Mouse (Mus musculus) mouse embryonic stem cell (cell line): ENCODE results near the gene Dcpp1.
"Not testable (repeated sequence)": the region's sequence is repeated elsewhere in the genome, so short reads cannot be mapped to it uniquely, and the experiment has no call there.

Experiments used
- in situ Hi-C, 2 experiments: fragments of 300-500 bp; cut with MboI; formaldehyde crosslinking; loops; 1 replicate in 1 of 2; 3 replicates in 1 of 2; pipeline ENCODE4 v1.14.3; 2019 to 2020; ENCODE audit warnings: low sequenced_read_pairs in 2 of 2, low pct_unique_long_range_greater_than_20kb in 1 of 2, mixed read lengths in 1 of 2; ENCODE audit not compliant: unreplicated experiment in 1 of 2

Dcpp1 gene

DNA sequence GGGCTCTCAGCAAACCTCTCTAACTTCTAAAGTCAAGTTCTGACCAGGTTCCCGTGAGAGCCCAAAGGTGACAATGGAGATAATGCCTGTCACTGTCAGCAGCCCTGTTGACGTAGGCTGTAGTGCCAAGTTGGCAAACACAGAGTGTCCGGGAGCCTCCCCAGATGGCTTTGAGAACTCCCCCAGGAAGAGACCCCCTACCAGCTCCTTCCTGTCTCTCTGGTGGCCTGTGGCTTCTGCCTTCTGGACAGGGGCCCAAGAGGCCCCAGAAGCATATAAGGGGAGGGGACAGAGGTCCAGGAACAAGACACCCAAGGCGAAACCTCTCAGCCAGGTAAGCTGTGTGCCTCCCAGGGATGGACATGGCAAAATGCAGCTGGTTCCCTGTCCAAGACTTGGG is at the start of gene Dcpp1, which contains the start of gene Dcpp2:
Dcpp1 (plus strand) TSS at position 301 of the 400 bp plus-strand sequence.
Dcpp2 (plus strand) TSS at position 305 of the 400 bp plus-strand sequence.
- in situ Hi-C loops, result not testable (repeated sequence)

DNA sequence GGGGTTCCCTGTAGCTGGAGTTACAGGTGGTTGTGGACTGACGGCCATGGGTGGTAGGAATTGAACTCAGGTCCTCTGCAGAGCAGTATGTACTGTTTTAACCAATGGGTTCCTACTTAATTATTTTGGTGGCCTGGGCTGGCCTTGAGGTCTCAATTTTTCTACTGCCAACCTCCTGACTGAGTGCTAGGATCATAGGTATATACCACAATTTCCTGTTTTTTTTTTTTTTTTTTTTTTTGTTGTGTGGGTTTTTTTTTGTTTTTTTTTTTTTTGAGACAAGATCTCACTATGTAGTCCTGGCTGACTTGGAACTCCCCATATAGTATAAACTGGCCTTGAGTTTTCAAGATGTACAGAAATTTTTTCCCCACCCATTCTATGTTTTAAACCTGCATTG is 49.5 kb upstream of the Dcpp1 start:
- in situ Hi-C loops, result no loop called here

DNA sequence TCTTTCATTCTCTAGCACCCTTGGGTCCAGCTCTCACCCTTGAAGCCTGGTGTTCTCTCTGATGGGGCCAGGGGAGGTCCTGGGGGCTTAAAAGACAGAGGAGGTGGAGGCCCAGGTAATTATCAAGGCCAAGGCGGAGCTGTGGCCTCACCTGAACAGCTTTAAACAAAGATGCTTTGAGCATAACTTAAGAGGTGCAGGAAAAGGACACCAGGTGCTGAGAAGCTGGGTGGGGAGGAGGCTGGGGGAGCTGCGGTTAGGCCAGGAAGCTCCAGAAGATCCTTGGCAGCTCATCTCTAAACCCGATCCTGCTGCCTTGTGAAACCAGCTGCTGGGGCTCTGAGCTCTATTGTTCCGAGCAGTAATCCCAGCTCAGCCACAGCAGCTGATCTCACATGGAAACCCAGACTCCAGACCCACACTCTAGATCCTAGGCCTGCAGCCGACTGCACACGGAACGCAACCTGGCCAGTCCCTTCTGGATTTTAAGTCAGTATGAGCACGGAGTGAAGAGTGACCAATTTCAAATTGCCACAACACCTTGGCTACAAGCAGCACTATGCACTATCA is 44.6 kb upstream of the Dcpp1 start, which contains the start of gene Prss33:
Prss33 (minus strand) TSS at position 51 of the 570 bp plus-strand sequence.
- in situ Hi-C loops, result loop anchor here in 1 of 2 experiments (5.0 kb wide), 1 partner anchor 54 kb away; no protein-coding TSS in a partner anchor

DNA sequence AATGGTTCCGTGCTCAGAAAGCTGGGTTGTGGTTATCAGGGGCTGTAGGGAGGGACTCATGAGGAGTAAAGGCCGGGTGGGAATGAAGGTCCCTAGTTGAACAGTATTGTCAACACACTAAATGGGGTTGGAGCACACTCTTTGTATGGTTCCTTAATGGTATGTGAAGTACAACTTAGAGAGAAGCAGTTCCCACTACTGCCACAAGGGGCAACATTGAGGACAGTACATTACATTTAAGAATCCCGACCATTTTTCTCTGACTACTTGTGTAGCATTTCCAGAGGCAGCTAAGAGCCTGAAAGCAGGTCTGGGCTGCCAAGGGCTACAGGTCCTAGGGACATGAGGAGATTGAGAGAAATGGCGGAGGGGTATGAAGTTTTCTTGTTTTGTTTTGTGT is 39.5 kb upstream of the Dcpp1 start:
- in situ Hi-C loops, result no loop called here

DNA sequence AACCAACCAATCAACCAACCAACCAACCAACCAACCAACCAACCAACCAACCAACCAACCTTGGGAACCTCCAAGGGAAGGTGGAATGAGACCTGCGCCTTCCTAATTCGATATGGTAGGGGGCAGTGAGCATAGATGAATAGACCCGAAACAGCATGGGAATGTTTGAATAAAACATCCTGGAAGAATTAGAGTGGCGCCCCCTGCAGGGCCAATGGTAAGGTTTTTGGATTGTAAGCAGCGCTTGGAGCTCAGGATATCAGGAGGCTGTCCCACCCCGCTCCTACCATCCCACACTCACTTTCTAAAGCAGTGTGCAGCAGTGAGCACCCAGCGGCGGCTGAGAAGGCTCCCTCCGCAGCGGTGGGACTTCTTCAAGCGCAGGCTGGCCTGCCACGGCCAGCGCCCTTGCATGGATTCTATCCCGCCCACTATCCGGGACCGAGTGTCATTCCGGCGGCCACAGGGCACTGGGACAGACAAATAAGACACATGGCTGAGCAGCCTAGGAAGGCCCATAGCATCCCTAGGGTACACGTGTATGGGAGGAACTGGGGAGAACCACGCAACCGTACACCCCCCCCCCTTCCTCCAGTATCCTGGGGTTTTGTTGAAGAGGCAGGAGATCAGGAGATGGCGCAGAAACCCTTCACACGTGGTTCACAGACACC is 37.4 kb upstream of the Dcpp1 start:
- in situ Hi-C loops, result no loop called here

DNA sequence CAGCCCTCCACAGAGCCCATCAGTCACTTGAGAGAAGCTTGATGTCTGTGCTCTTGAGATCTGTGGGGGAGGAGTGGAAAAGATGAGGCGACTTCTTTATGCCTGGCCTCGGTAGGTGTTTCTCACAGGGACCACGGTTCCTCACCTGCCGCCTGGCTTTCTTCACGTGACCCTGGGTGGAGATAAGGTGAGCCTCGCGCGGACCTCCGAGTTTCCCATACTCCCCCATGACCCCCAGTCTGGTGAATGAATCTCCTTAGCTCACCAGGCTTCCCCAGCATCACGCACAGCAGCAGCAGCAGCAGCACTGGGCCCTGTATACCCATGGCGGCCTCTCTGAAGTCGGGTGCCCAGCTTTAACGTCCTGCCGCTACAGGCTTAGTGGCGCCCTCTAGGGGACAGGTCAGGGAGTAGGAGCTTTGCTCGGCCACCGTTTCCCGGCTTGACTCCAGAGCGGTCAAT is 36.8 kb upstream of the Dcpp1 start, which contains the start of the genes Prss32 and Prss41:
Prss32 (plus strand) TSS at position 44 of the 462 bp plus-strand sequence.
Prss41 (minus strand) TSS at position 361 of the 462 bp plus-strand sequence.
- in situ Hi-C loops, result no loop called here

DNA sequence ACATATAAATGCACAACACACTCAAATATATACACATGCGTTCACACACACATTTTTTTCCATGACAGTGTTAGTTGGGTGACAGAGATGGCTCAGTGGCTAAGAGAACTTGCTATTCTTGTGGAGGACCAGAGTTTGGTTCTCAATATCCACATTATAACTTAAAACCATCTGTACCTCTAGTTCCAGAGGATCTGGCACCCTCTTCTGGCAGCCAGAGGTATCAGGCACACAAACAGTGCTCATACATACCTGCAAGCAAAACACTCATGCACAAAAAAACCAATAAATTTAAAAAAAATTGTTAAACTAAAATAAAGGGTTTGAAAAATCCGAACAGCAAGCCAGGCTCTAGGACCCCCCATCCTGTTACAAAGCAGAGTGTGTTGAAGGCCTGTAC is 30.6 kb upstream of the Dcpp1 start:
- in situ Hi-C loops, result loop anchor here in 1 of 2 experiments (25.0 kb wide), 1 partner anchor 437 kb away; no protein-coding TSS in a partner anchor

DNA sequence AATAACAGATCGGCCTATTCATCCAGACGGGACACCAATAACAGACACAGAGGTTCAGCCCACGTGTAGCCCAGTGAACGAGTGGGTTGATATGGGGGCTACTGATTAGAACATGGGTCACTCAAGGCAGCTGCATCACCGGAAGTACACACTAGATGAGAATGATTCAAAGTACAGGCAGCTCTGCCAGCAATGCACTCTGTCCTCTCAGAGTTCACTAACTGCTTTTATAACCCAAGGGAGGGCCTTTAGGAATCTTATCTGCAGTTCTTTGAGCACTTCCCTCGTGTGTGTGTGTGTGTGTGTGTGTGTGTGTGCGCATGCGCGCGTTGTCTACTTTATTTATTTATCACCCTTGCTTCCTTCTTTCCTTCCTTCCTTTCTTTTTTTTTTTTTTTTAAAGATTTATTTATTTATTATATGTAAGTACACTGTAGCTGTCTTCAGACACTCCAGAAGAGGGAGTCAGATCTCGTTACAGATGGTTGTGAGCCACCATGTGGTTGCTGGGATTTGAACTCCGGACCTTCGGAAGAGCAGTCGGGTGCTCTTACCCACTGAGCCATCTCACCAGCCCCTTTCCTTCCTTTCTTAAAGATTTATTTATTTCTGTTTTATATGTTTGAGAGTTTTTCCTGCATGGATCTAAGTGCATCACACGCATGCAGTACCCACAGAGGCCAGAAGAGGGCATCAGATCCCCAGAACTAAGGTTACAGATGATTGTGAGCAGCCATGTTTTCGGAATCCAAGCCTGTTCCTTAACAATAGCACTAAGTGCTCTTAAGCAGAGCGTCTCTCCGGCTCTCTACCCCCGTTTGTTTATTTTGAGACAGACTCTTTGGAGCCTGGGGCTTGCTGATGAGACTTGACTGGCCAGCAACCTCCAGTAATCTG is 29.6 kb upstream of the Dcpp1 start:
- in situ Hi-C loops, result loop anchor here in 1 of 2 experiments (25.0 kb wide), 1 partner anchor 436 kb away; no protein-coding TSS in a partner anchor

DNA sequence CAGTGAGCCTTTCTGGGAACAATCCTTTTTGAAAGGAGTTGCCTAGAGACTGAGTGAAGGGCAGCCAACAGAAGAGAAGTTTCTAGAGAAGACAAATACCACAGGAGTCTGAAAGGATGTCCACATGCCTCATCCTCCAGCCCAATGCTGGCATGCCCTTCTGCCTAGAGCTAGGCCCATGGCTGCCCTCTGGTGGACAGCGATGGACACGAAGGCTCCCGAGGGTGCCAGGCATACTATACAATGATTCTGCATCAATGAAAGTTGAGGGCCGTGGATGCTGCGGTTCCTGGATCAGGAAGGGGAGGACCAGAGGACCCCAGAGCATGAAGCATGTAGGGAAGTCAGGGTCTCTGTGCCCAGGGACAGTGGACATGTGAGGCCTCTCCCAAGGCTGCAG is 27.4 kb upstream of the Dcpp1 start:
- in situ Hi-C loops, result loop anchor here in 1 of 2 experiments (25.0 kb wide), 1 partner anchor 434 kb away; no protein-coding TSS in a partner anchor

DNA sequence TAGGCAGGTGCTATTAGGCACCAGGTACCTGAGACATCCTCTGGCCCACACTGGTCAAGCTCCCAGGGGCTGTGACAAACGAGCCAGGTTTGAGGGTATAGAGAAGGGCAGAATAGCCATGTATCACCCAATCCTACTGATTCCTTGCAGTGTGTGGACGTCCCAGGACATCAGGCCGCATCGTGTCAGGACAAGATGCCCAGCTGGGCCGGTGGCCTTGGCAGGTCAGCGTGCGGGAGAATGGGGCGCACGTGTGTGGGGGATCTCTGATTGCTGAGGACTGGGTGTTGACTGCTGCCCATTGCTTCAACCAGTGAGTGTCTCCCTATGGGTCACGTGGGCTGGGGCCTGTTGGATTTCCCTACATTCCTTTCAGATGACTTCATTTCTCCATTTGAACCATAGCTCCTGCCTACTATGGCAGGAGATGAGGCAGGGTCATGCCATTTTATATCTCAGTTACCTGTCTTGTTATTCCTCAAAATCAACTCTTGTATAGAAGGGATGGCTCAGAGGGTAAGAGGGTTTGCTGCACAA is 26.4 kb upstream of the Dcpp1 start:
- in situ Hi-C loops, result loop anchor here in 1 of 2 experiments (25.0 kb wide), 1 partner anchor 433 kb away; no protein-coding TSS in a partner anchor

DNA sequence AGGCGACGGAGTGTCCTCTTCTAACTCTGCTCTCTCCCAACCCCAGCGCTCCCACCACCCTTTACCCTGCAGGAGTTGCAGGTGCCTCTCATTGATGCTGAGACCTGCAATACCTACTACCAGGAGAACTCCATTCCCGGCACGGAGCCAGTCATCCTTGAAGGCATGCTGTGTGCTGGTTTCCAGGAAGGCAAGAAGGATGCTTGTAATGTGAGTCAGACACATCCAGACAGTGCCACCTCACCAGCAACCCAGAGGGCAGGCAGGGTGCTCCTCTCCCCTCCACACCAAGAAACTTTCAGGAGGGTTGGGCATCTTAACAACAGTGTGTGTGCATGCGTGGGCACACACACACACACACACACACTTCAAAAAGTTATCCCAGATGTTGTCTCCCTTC is 23.5 kb upstream of the Dcpp1 start:
- in situ Hi-C loops, result loop anchor here (5.0 to 25.0 kb wide), 3 partner anchors 100 to 430 kb away; partner anchors contain the start of gene Sbpl (in 1 of the 2)

DNA sequence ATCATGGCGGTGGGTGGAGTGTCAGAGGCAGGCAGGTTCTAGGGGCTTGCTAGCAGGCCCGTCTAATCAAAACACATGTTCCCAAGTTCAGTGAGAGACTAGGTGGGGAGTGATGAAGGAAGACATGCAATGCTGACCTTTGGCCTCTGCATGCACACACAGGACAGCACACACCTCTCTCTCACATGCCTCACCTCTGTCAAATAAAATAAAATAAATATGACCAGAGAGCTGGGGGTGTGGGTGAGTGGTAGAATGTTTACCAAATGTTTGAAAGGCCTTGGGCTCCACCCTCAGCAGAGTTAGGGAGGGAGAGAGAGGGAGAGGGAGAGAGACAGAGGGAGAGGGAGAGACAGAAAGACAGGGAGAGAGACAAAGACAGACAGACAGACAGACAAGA is 22.8 kb upstream of the Dcpp1 start:
- in situ Hi-C loops, result loop anchor here (5.0 to 25.0 kb wide), 3 partner anchors 99 to 429 kb away; partner anchors contain the start of gene Sbpl (in 1 of the 2)

DNA sequence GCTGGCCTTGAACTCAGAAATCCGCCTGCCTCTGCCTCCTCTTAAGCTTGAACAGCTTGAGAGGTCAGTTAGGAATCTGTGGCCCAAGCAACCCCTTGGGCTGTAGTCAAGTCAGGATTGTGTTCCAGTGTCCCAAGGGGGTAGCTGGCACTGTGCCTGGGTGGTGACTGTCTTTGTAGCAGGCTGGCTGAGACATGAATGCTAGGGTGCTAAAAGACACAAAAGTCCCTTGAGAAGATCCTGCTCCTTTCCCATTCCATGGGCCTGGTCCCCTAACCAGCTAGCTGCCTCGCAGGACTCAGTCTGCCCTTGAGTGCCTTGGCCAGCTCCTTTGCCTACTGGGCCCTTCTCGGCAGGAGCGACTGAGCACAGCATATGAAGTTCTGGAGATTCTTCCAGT is 17.8 kb upstream of the Dcpp1 start:
- in situ Hi-C loops, result loop anchor here in 1 of 2 experiments (25.0 kb wide), 1 partner anchor 424 kb away; no protein-coding TSS in a partner anchor

DNA sequence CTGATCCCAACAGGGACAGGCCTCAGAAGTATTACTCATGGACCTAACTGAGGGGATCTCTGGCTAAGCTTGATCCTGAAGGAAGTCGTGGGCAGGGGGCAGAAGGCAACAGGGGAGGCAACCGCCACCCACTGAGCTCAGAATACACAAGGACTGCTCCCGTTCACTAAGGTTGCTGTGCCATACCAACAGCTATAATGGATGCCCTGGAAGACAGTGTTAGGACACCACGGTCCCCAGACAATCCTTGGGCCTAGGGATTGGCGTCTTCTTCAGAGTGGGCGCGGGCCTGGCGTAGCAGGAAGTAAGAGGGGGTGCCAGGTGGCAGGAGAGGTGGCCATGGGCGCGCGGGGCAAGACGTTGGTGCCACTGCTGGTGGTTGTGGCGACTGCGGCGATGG is 12.9 kb upstream of the Dcpp1 start, which contains the start of gene Prss21:
Prss21 (plus strand) TSS at position 301 of the 400 bp plus-strand sequence.
- in situ Hi-C loops, result loop anchor here in 1 of 2 experiments (25.0 kb wide), 1 partner anchor 420 kb away; no protein-coding TSS in a partner anchor

DNA sequence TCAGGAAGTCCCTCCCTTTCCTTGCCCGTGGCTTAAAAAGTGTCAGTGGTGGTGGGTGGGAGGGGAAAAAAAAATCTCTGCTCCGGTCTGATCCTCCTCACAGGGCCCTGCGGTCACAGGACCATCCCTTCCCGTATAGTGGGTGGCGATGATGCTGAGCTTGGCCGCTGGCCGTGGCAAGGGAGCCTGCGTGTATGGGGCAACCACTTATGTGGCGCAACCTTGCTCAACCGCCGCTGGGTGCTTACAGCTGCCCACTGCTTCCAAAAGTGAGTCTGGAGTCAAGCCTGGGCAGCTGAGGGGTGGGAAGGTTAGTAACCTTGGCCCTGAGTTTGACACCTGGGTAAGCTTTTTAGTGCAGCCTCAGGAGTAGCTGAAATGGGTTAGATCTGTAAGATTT is 12.2 kb upstream of the Dcpp1 start:
- in situ Hi-C loops, result loop anchor here in 1 of 2 experiments (25.0 kb wide), 1 partner anchor 419 kb away; no protein-coding TSS in a partner anchor

DNA sequence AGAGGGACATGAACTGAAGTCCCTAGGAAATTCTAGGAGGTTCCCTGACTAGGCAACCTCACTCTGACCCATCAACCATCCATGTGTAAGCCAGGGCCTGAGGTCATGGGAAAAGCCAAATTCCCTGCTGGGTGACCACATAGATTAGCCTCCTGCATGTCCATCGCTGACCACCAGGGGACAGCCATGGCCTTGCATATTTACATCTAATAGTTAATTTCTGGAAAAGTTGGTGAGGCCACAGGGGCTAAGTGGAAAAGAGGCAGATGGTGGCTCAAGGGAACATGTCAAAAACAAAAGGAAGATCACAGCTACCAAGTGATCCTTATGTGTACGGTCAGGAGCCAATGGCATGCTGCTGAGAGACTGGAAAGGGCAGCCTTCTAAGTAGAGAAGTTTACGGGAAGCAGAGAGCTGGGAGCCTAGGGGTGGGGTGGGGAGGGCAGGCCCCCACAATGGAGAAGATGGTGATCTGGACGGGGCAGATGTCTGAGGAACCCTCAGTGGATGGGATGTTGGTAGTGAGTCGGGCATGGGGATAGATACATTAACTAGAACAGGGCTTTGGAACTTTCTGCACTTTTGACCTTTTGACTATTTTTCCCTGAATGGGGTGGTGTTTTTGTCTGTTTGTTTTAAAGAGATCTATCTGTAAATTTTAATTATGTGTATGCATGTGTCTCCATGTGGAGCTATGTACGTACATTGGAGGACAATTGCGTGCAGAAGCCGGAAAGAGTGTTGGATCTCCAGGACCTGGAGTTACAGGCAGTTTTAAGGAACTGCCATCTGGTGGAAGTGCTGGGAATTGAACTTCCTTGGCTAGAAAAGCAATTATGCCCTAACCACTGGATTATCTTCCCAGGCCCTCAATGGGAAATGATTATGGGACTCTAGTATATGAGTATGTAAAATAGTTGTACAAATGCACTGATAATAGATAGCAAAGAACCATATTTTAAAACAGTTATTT is 6.5 kb upstream of the Dcpp1 start:
- in situ Hi-C loops, result loop anchor here in 1 of 2 experiments (25.0 kb wide), 1 partner anchor 413 kb away; no protein-coding TSS in a partner anchor

DNA sequence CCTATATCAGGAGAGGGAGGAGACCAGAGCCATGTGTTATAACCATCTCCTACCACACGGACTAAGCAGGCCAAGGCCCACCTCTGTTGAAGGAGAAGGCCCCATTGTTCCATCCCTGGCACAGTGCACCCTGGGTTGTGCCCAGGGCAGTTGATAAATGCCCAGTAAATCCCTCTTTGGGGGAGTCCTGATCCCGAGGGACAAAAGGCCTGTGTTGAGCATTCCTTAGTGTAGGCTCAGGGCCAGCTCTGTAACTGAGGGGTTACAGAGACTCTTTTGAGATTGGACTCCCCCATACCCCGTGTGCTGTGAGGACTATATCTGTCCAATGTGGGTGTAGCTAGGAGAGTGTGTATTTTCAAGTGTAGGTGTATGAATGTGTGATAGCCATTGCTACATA is 3.9 kb upstream of the Dcpp1 start:
- in situ Hi-C loops, result no loop called here
